Mouse (Mus musculus): Measurements from ENCODE around the gene Ryr1.
A peak's percentile ranks its signal among the peaks of the same experiment; 100 is the strongest.
"Not testable (repeated sequence)": the region's sequence is repeated elsewhere in the genome, so short reads cannot be mapped to it uniquely, and the experiment has no call there.

Gene Ryr1

DNA sequence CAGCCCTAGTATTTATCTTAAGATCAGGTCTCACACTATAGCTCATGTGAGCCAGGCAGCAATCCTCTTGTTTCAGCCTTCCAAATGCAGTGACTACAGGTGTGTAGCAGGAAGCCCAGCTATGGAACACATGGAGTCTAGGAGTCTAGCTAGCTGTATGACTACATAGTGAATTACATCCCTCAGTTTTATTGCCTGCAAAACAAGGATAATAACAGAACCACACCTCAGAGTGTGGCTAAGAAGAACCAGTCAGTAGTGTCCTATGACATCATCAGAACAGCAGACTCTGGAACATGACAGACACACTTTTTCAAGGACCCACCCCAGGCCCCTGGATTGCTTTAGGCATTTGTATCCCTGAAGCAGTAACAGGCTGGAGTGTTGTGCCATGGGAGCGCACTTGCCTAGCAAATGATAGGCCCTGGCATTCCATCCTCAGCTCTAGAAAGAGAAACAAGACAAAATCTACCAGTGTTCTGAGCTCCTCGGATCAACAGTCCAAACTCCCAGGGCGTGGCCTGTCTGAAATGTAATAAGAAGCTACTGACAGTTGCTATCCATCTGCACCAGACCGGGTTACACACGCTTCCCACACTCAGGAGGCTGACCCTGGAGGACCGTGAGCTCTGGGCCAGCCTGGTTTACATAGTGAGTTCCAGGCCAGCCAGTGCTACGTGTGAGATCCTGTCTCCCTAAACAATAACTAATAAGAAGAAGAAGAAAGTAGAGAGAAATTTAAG is 21.8 kb upstream of the Ryr1 start:
- DNase-seq (ENCODE audit: low read depth, low spot score) = no peak

DNA sequence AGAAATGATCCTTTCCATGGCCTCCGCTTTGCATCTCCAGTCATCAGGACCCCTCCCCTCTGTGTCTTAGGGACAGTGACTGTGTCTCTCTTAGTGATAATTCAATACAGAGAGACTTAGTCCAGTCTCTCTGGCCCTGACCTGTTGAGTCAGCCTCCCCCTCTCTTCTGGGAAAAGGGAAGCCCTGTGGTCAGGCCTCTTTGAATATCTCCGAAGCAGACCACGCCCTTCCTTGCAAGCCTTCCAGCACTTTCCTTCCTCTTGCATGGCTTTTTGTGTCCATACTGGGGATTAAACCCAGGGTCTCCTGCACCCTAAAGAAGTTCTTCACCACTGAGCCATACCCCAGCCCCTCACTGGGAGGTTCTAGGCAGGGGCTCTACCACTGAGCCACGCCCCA is 19.0 kb upstream of the Ryr1 start:
- DNase-seq (ENCODE audit: low read depth, low spot score) = peak; percentile 62

DNA sequence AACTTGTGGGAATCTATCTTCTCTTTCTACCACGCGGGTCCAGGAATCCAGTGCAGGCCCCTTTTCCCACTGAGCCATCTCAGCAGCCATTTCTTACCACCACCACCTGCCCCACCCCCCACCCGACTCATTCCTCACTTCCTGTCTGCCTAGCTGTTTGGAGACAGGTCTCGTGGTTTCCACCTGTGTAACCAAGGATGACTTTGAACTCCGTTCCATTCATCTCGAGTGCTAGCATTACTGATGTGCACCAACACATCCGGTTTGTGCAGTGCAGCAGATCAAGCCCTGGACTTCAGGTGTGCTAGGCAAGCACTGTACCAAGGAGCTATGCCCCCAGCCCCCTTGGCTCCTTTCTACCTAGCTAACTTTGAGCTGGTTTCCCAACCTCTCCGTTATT is 16.4 kb upstream of the Ryr1 start:
- no peak for DNase-seq (ENCODE audit: low read depth, low spot score)

DNA sequence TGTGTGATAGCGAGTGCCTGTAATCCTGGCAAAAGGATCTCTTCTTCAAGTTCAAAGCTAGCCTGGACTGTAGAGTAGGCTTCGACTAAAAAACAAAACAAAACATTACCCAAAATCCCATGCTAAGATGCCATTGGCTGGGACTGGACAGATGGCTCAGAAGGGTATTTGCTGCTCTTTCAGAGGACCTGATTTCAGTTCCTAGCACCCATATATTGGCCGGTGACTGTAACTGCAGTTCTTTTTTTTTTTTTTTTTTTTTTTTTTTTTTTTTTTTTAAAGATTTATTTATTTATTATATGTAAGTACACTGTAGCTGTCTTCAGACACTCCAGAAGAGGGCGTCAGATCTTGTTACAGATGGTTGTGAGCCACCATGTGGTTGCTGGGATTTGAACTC is 14.3 kb upstream of the Ryr1 start:
- not testable (repeated sequence) for DNase-seq (ENCODE audit: low read depth, low spot score)

DNA sequence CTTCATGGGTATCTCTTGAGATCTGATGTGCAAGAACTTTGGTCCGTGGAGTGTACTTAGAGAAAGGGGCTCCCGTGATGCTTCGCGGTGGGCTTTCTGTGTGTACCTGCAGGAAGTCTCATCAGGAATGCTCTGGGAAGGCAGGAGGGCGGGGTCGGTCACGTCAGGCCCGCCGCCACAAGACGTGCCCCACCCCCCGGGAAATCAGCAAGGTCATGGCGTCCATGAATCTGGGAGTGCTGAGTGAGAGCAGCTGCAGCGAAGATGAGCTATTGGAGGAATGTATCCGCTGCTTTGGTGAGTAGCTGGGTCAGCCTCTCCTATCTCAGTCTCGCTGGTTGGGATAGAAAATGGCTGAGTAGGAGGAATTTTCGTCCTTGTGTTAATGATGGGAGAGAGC is 12.4 kb upstream of the Ryr1 start:
- DNase-seq (ENCODE audit: low read depth, low spot score) = peak; percentile 97

DNA sequence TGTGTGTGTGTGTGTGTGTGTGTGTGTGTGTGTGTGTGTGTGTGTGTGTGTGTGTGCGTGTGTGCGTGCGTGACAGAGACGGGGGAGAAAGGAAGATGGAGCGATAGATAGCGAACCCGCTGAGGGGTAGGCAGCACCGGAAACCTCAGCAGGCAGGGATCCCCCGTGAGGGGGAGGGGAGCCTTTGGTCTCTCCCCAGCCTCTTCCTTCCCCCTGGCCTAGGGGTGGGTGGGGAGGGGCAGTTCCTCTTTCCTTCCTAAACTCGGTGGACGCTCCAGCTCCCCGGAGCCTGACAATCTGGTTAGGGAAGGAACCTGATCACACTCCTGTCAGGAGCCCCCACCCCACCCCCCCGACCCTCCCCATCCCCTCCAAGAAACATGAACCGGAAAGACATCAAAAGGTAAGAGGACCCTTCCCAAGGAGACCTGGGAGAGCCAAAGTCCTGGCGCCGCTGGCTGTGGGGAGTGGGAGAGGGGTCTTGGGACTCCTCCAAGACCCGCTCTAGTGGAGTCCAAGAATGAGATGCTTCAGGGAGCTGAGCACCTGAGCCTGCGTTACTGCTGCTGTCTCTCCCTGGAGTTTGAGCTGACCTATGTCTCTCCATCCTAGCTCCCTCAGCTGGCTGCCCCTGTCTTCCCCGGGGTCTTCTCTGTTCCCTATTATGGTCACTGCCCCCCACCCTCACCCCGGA is 9.9 kb upstream of the Ryr1 start, which contains the start of gene Rasgrp4:
TSS of gene Rasgrp4 (plus strand) at position 159 of the 694 bp plus-strand sequence.
- DNase-seq (ENCODE audit: low read depth, low spot score) = peak; percentile 61

DNA sequence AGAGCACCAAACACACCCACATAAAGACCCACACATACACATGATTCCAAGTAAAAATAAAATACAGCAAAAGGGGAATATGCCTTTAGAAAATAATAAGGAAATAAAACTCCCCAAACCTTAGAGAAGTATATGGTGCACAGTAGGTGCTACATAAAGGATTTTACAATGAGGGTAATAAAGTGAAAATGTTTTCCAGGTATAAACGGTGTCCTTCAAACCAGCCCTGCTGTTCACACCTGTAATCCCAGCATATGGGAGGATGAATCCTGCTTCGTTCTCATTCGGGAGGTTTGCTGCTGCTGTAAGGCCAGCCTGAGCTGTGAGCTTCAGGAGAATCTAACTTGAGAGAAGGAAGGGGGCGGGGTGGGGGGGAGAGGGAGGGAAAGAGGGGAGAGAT is 9.3 kb upstream of the Ryr1 start:
- no peak for DNase-seq (ENCODE audit: low read depth, low spot score)

DNA sequence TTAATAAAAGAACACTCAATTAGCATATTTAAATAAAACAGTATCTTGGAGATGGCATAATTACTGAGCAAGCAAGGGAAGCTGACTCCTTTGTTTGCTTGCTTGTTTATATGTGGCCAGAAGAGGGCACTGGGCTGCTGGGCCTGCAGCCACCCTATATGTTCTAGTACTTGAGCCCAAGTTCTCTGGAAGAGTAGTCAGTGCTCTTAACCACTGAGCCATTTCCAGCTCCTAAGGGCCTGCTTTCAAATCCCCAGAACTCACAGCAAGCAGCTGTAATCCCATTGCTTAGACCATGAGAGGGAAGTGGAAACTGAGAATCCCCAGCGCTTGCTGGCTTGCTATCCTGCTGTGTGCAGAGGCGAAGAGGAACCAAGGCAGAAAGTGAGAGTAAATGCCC is 3.7 kb upstream of the Ryr1 start:
- peak; percentile 48 for DNase-seq (ENCODE audit: low read depth, low spot score)

DNA sequence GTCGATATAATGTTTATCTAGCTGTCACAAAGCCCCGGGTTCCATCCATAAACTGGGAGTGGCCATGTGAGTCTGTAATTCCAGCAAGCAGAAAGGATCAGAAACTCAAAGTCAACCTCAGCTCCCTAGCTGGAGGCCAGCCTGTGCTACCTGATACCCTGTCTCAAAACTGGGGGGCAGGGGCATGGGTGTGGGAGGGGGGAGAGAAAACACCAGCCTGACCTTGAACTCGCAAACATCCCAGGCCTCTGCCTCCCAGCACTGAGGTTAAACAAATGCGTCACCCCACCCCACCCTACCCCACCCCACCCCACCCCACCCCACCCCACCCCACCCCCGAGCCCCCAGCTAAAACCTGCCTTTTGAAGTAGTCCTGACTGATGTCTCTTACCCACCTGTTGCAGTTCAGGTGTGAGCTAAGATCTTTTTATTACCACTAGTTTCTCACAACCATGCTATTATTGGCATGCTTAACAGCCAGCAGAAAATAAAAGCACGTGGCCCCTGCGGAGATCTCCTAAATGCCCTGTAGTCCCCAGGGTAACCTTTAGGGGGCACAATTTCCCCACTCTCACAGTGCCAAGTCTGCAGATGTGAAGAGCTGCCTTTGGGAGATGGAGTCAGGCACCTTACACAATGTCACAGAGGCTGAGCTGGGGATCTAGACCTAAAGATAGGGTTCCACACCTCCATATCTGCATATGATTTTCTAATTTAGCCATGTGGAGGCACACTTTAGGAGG is 1.4 kb upstream of the Ryr1 start:
- peak; percentile 87 for DNase-seq (ENCODE audit: low read depth, low spot score)

DNA sequence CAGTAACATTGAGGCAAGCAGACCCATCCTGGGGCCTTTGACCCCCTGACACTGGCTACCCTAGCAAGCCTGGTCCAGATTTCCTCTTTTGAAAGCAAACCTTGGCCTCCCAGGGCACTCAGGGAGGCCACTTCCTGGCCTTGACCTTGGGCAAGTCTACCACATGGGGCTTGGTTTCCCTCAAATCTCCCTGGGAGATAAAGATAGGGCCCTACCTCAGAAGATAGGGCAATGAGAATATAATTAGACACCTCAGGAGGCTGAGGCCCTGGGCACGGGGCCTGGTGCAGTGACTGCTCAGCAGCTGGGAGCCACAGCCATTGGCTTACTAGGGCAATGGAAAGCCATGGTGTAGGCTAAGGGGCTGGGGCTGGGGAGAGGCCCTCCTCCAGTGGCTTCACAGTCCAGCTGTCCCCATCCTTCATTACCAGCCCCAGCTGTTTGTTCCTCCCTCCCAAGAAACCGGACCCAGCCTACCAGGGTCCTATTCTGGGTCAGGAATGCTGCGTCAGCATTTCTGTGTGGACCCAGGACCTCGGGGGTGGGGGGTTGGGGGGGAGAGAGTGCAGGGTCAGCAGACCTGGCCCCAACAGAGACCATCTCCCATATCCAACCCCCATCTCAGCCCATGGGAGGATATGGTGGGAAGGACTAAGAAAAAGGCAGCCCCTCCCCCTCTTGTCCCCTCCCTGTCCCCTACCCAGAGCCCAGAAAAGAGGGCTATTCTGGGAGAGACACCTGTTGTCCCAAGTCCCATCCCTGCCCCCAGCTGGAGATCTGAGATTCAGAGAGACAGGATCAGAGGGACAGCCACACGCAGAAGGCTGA is 1.2 kb downstream of the Ryr1 start:
- no peak for DNase-seq (ENCODE audit: low read depth, low spot score)

DNA sequence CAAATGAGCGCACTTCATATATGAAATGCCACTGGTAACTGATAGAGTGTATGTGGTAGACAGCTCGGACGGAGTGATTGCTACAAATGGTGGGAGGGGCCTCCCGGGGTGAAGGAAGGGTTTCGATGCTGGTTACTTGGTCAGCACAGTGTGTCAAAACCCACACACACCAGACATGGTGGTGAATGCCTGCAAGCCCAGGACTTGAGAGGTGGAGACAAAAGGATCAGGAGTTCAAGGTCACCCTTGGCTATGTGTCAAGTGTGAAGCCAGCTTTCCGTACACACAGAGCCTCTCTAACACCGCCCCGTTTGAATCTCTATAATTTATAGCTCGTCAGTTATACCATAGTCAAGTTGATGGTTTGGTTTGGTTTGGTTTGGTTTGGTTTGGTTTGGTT is 2.2 kb downstream of the Ryr1 start:
- DNase-seq (ENCODE audit: low read depth, low spot score) = peak; percentile 49

DNA sequence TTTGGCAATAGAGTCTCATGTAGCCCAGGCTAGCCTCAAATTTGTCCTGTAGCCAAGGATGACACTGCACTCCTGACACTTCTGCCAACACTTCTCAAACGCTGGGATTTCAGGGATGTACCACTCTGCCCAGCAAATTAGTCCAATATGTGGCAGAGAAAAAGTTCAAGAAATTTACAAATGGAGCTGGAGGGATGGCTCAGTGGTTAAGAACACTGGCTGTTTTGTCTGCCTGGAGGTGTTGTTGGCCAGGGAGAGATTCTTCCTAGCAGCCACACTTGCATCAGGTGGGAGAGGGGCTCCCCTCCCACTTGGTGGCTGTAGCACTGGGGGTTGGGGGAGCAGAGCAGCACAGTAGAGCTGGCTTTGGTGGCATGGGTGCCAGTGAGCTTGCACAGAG is 5.5 kb downstream of the Ryr1 start:
- no peak for DNase-seq (ENCODE audit: low read depth, low spot score)

DNA sequence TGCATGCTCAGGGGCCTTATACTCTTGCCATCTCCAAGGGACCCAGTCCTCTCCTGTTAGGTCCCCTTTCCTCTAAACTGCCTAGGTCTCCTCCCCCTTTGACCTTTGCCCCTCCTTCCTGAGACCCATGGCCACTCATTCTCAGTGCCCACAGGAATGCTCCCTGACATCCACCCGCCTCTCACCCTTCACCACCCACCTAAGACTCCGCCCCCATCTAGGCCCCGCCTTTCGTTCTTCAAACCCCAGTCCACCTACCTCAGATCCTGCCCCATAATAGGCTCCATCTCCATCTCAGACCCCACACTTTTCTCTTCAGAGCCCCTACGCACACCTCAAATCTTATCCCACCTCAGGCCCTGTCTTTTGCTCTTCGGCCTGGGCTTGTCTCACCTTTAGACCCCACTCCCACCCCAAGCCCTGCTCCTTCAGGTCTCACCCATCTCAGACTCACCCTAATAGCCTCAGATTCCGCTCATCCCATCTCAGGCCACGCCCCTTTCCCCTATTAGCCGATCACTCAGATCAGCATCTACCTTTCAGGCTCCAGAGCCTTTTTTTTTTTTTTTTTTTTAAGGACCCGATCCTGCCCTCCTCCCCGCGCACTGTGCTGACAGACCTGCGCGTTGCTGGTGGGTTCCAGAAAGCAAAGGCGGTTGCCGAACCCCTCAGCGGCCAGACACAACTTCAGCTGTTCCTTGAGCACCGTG is 6.7 kb downstream of the Ryr1 start:
- peak; percentile 89 for DNase-seq (ENCODE audit: low read depth, low spot score)

DNA sequence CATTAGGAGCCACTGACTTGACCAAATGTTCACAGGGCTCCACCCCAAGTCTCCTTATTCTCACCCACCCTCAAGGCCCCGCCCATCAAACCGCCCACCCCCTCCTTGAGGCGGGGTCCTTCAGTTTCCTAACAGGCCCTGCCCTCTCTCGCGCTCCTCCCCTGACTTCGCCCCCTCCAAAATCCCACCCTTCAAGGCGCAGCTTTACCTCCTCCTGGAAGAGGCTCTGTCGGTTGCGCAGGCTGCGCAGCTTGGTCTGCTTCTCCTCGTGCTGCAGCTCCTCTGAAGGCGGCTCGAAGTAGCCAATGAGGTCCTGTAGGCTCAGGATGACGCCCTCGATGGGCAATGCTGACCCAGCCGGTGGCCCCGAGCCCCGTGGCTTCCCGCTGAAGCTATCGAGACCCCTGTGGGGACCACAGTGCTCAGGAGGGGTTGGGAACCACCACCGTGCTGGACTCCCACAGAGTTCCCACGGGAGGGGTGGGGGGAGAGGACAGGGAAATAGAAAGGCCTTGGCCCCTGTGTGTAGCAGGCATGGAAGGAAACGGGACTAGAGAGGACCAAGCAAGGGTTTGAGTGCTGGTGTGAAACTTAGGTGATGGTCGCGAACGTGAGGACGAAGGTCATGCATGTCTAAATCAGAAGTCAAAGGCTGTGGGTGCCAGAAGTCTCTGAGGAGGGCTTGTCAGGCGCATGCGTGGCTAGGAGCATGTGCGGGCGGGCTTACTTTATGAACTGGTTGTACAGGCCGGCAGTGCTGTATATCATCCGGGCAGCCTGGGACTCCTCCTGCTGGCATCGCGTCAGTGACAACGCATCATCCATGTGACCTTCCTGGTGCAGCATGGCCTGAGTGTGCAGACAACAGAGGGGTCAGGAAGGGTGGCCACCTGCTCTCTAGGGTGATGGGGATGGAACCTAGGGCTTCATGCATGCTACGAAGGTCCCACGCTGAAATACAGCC is 15.7 kb downstream of the Ryr1 start:
- DNase-seq (ENCODE audit: low read depth, low spot score) = peak; percentile 93

DNA sequence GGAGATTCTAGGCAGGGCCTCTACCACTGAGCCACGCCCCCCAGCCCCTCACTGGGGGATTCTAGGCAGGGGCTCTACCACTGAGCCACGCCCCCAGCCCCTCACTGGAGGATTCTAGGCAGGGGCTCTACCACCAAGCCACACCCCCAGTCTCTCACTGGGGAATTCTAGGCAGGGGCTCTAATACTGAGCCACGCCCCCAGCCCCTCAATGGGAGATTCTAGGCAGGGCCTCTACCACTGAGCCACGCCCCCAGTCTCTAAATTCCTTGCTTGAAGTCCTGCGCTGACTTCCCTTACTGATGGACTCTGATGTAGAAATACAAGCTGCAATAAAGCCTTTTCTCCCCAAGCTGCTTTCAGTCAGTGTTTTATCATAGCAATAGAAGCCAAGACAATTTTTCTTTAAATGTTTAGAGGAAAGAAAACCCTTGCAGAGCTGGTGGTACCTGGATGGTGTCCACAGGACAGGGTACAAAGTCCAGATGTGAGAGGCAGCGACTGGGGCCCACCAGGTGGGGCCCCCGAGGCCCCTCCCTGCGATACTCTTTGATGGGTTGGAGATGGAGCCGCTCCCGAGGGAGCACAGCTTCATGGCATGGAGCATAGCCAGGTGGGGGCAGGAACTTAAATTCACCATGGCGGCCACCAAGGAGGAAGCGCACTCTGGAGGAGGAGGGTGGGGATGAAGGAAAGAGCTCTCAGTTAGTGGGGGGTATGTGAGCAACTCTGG is 23.5 kb downstream of the Ryr1 start:
- peak; percentile 93 for DNase-seq (ENCODE audit: low read depth, low spot score)

DNA sequence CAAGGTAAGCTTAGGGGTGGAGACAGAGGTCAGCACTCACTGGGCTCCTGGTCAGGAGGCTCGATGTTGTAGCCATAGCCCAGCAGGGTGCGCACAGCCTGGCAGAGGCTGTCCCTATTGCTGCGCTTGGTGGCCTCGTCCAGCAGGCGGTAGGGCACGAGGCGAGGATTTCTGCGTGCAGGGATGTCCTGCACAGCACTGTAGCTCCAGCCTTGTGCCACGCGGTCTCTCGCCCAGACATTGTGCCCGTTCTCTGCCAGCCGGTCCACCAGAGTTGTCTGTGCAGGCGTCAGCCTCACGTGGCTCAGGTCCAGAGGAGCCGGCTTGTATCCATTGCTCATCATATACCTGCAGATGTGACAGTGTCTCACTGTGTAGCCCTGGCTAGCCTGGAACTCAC is 27.8 kb downstream of the Ryr1 start:
- no peak for DNase-seq (ENCODE audit: low read depth, low spot score)

DNA sequence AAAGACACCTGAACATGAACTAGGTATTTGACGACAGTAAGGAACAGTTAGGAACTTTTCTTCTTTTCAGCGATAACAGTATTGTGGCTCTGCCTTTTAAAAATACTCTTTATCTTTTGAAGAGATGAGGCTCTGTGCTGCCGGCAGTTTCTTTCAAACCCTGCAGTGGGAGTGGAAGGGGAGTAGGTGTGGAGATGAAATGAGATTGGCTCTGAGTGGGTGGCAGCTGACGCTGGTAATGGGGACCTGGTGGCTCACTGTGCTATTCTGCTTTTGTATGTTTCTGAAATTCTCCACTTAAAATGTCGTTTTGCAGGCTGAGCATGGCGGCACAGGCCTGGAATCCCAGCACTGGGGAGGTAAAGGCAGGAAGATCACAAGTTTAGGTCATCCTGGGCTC is 36.2 kb downstream of the Ryr1 start:
- DNase-seq (ENCODE audit: low read depth, low spot score) = no peak

DNA sequence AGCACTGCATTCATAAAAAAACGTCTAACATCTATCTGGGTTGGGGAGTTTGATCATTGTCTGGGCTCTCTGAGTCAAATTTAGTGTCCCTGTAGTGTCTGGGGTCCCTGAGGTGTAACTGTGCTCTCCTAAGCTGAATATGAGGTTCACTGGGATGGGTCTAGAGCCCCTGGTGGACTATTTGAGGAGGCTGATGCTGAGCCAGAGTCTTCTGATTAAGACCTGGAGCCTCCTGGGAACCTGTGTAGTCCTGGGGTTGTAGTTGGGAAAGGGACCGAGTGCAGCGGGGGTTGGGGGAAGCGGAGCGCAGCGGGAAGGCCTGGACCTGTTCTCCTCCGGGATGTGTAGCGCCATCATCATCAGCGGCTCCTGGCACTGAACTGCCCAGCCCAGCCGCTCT is 38.1 kb downstream of the Ryr1 start:
- DNase-seq (ENCODE audit: low read depth, low spot score) = peak; percentile 43

DNA sequence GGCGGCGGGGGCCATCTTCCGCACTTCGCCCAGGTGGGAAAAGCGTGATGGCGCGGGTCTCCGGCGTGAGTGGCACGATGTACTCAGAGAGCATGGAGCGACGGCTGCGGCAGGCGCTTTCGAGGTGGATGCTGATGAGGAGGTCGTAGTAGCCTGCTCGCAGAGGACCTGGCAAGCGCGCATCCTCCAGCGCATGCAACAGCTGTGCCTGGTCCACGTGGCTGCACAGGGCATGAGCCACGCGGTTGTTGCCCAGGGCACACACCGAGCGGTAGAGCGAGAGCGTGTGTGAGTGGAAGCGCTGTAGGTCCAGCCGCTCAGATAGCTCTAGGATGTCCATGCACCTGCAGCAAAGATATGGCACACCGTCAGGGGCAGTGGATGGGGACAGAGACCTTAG is 39.0 kb downstream of the Ryr1 start:
- no peak for DNase-seq (ENCODE audit: low read depth, low spot score)

All from R1 (cell line).